Mouse (Mus musculus): ENCODE results near the gene Adat1. TPM values are rescaled to one million over a fixed set of nuclear protein-coding genes. Genes with fewer than 3 reads are reported as not detected.
A peak's percentile ranks its signal among the peaks of the same experiment; 100 is the strongest.

Gene Adat1
- total RNA-seq, 1 experiment = 11.0 TPM

DNA sequence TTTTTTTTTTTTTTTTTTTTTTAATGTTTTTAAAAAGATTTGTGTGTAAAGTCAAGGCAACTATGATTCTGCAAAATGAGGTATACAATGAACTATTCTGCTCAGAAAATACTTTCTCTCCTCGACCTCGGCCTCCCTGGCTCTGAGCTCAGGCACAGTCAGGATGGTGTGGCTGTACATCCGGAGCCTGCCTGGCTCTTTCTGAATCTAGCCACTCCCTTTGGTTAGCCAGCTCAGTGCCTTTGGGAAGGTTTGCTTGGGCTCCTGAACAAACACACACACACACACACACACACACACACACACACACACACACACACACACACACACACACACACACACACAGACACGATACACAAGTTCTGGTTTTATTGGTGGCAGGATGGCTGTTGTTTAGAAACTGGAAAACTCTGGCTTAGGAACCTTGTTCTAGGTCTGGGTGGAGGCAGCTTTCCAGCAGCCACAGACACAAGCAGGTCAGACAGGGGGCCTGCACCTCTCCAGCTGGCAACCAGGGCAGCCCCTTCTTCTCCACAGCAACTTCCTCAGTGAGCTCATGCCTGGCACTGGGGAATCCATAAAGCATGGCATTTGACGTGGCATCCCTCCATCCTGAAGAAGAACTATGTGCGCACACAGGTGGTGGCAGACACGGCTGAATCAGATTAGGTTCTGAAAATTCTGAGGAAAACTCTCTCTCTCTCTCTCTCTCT lies 27.1 kb downstream of the Adat1 start:
- TF ChIP-seq ZNF384 (IDR thresholded peaks at IDR 0.05; ENCODE audit: low read depth, low read length) = peak; percentile 56; the same call in 1 of the 2 replicates
- no peak for TF ChIP-seq HCFC1 (IDR thresholded peaks at IDR 0.05; ENCODE audit: borderline replicate concordance, insufficient read depth, low read length)
- TF ChIP-seq MAFK (IDR thresholded peaks at IDR 0.05; ENCODE audit: insufficient read depth, low read depth, low read length) = no peak
- no peak for TF ChIP-seq CHD2 (IDR thresholded peaks at IDR 0.05; ENCODE audit: low read depth, low read length)
- no peak for TF ChIP-seq ZC3H11A (IDR thresholded peaks at IDR 0.05; ENCODE audit: borderline replicate concordance, low read depth, low read length)
- Histone ChIP-seq H3K36me3 (ENCODE audit: control insufficient read depth, insufficient read depth, low read length, poor library complexity, severe bottlenecking) (peaks cover 7% of the 10 kb centered on the region; the same call in 1 of the 2 replicates), H3K9ac (ENCODE audit: insufficient read depth, low read depth, low read length, poor library complexity, severe bottlenecking) (peak overlapping the region; percentile 34; the same call in 1 of the 2 replicates), H3K4me3 (ENCODE audit: insufficient read depth in 1 of 2, low read depth in 1 of 2, low read length in 2 of 2, poor library complexity in 1 of 2, severe bottlenecking in 1 of 2) (no peak overlapping the region), H3K27ac (ENCODE audit: insufficient read depth, low read depth, low read length, poor library complexity, severe bottlenecking) (peak overlapping the region; percentile 63; the same call in 1 of the 2 replicates), H3K4me1 (ENCODE audit: control insufficient read depth in 2 of 2, insufficient read depth in 2 of 2, low read length in 2 of 2, poor library complexity in 1 of 2) (peaks cover 21 to 37% of the 10 kb centered on the region in 2 experiments), H3K9me3 (ENCODE audit: control insufficient read depth, insufficient read depth, low read depth, low read length) (no peaks in the 10 kb centered on the region)
- in situ Hi-C loops (cut with MboI; ENCODE audit: low sequenced_read_pairs in 2 of 2, unreplicated experiment in 2 of 2) = no loop called here
- DNase-seq (ENCODE audit: low read depth, low spot score) = no peak

DNA sequence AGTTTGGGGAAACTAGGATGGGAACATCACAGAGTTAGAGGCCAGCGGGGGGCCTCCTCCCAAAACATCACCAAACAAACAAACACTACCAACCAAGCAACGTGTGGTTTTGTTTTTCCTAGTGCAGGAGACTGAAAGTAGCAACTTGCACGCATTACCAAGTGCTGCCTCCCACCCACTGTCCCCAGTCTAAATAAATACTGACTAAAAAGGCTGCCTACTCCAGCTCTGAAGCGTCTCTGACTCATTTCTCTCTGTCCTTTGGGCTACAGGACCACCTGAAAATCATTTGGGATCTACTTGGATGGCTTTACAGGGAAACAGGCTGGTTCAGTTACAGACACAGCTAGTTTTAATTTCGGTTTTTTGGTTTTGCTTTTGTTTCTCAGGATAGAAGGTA lies 27.8 kb downstream of the Adat1 start:
- DNase-seq (ENCODE audit: low read depth, low spot score) = no peak
- no peak overlapping the region for H3K4me3 ChIP-seq (ENCODE audit: insufficient read depth in 1 of 2, low read depth in 1 of 2, low read length in 2 of 2, poor library complexity in 1 of 2, severe bottlenecking in 1 of 2)
- peaks cover 7% of the 10 kb centered on the region; the same call in 1 of the 2 replicates for H3K36me3 ChIP-seq (ENCODE audit: control insufficient read depth, insufficient read depth, low read length, poor library complexity, severe bottlenecking)
- H3K9me3 ChIP-seq (ENCODE audit: control insufficient read depth, insufficient read depth, low read depth, low read length) = no peaks in the 10 kb centered on the region
- peak overlapping the region; percentile 63; the same call in 1 of the 2 replicates for H3K27ac ChIP-seq (ENCODE audit: insufficient read depth, low read depth, low read length, poor library complexity, severe bottlenecking)
- TF ChIP-seq ZC3H11A (IDR thresholded peaks at IDR 0.05; ENCODE audit: borderline replicate concordance, low read depth, low read length) = no peak
- TF ChIP-seq HCFC1 (IDR thresholded peaks at IDR 0.05; ENCODE audit: borderline replicate concordance, insufficient read depth, low read length) = no peak
- TF ChIP-seq ZNF384 (IDR thresholded peaks at IDR 0.05; ENCODE audit: low read depth, low read length) = no peak
- no peak for TF ChIP-seq MAFK (IDR thresholded peaks at IDR 0.05; ENCODE audit: insufficient read depth, low read depth, low read length)
- TF ChIP-seq CHD2 (IDR thresholded peaks at IDR 0.05; ENCODE audit: low read depth, low read length) = no peak
- H3K9ac ChIP-seq (ENCODE audit: insufficient read depth, low read depth, low read length, poor library complexity, severe bottlenecking) = no peak overlapping the region
- in situ Hi-C loops (cut with MboI; ENCODE audit: low sequenced_read_pairs in 2 of 2, unreplicated experiment in 2 of 2) = no loop called here
- H3K4me1 ChIP-seq (ENCODE audit: control insufficient read depth in 2 of 2, insufficient read depth in 2 of 2, low read length in 2 of 2, poor library complexity in 1 of 2) = peaks cover 20 to 35% of the 10 kb centered on the region in 2 experiments

DNA sequence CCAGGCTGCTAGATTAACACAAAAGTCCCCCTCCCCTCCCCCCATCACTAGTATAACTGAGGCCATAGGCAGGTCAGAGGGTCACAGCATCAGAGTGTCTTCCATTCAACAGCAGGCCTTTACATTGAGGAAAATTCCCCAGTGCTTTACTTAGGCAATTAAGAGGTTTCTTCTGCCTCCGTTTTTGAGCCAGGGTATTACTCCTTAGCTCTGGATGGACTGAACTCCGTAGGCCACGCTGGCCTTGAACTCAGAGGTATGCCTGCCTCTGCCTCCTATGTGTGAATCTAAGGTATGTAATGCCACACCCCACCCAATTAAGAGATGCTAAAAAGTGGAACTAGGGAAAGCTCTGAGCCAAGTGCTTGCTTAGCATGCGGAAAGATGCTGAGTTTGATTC lies 28.6 kb downstream of the Adat1 start:
- TF ChIP-seq ZC3H11A (IDR thresholded peaks at IDR 0.05; ENCODE audit: borderline replicate concordance, low read depth, low read length) (no peak), ZNF384 (IDR thresholded peaks at IDR 0.05; ENCODE audit: low read depth, low read length) (no peak), HCFC1 (IDR thresholded peaks at IDR 0.05; ENCODE audit: borderline replicate concordance, insufficient read depth, low read length) (no peak), CHD2 (IDR thresholded peaks at IDR 0.05; ENCODE audit: low read depth, low read length) (no peak), MAFK (IDR thresholded peaks at IDR 0.05; ENCODE audit: insufficient read depth, low read depth, low read length) (no peak)
- no peaks in the 10 kb centered on the region for H3K9me3 ChIP-seq (ENCODE audit: control insufficient read depth, insufficient read depth, low read depth, low read length)
- in situ Hi-C loops (cut with MboI; ENCODE audit: low sequenced_read_pairs in 2 of 2, unreplicated experiment in 2 of 2) = no loop called here
- peak overlapping the region; percentile 66; the same call in 1 of the 2 replicates for H3K27ac ChIP-seq (ENCODE audit: insufficient read depth, low read depth, low read length, poor library complexity, severe bottlenecking)
- no peak overlapping the region; the same call in 1 of the 2 replicates for H3K9ac ChIP-seq (ENCODE audit: insufficient read depth, low read depth, low read length, poor library complexity, severe bottlenecking)
- peaks cover 7% of the 10 kb centered on the region; the same call in 1 of the 2 replicates for H3K36me3 ChIP-seq (ENCODE audit: control insufficient read depth, insufficient read depth, low read length, poor library complexity, severe bottlenecking)
- no peak for DNase-seq (ENCODE audit: low read depth, low spot score)
- no peak overlapping the region for H3K4me3 ChIP-seq (ENCODE audit: insufficient read depth in 1 of 2, low read depth in 1 of 2, low read length in 2 of 2, poor library complexity in 1 of 2, severe bottlenecking in 1 of 2)
- peaks cover 15 to 35% of the 10 kb centered on the region in 2 experiments for H3K4me1 ChIP-seq (ENCODE audit: control insufficient read depth in 2 of 2, insufficient read depth in 2 of 2, low read length in 2 of 2, poor library complexity in 1 of 2)

DNA sequence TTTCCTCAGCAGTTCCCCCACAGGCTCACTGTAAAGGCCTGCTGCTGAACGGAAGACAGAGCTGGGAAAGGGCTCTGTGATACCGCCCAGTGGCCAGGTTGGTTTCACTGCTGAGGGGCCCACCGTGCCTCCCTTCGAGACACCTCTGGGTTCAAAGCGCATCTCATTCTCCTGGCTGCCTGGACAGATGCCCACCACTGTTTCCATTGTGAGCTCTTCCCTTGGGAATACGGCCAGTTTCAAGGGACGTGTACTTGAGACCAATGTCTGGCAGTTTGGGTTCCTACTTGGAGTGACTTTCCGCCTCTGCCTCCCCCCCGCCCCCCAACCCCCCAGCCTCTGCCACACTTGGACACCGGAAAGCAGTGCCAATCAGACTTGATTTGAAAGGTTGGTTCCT lies 29.0 kb downstream of the Adat1 start:
- no peak for DNase-seq (ENCODE audit: low read depth, low spot score)
- peaks cover 15 to 34% of the 10 kb centered on the region in 2 experiments for H3K4me1 ChIP-seq (ENCODE audit: control insufficient read depth in 2 of 2, insufficient read depth in 2 of 2, low read length in 2 of 2, poor library complexity in 1 of 2)
- H3K4me3 ChIP-seq (ENCODE audit: insufficient read depth in 1 of 2, low read depth in 1 of 2, low read length in 2 of 2, poor library complexity in 1 of 2, severe bottlenecking in 1 of 2) = peak overlapping the region in 1 of 2 experiments; percentile 6; a peak in 1 of 4 replicates
- no peak overlapping the region; the same call in 1 of the 2 replicates for H3K9ac ChIP-seq (ENCODE audit: insufficient read depth, low read depth, low read length, poor library complexity, severe bottlenecking)
- in situ Hi-C loops (cut with MboI; ENCODE audit: low sequenced_read_pairs in 2 of 2, unreplicated experiment in 2 of 2) = no loop called here
- no peak for TF ChIP-seq HCFC1 (IDR thresholded peaks at IDR 0.05; ENCODE audit: borderline replicate concordance, insufficient read depth, low read length)
- TF ChIP-seq CHD2 (IDR thresholded peaks at IDR 0.05; ENCODE audit: low read depth, low read length) = no peak
- TF ChIP-seq ZC3H11A (IDR thresholded peaks at IDR 0.05; ENCODE audit: borderline replicate concordance, low read depth, low read length) = no peak
- no peak for TF ChIP-seq ZNF384 (IDR thresholded peaks at IDR 0.05; ENCODE audit: low read depth, low read length)
- no peak for TF ChIP-seq MAFK (IDR thresholded peaks at IDR 0.05; ENCODE audit: insufficient read depth, low read depth, low read length)
- peaks cover 2% of the 10 kb centered on the region; the same call in 1 of the 2 replicates for H3K36me3 ChIP-seq (ENCODE audit: control insufficient read depth, insufficient read depth, low read length, poor library complexity, severe bottlenecking)
- peak overlapping the region; percentile 66; the same call in 1 of the 2 replicates for H3K27ac ChIP-seq (ENCODE audit: insufficient read depth, low read depth, low read length, poor library complexity, severe bottlenecking)
- no peaks in the 10 kb centered on the region for H3K9me3 ChIP-seq (ENCODE audit: control insufficient read depth, insufficient read depth, low read depth, low read length)

Measured in ES-E14 (cell line).